Mouse (Mus musculus): ENCODE results near the gene Cacna1s. TPM values are rescaled to one million over a fixed set of nuclear protein-coding genes. Genes with fewer than 3 reads are reported as not detected.

Gene Cacna1s
- polyA plus RNA-seq (2012; ENCODE audit: insufficient read depth, insufficient read length, missing spikeins) = not detected in 2 replicates

GRCm38 (mm10) chr1:136052547-136052946 is at the start of gene Cacna1s:
Gene Cacna1s (plus strand): TSS chr1:136052750.
- no peak within 1 kb of the TSS for H3K27ac ChIP-seq (ENCODE audit: insufficient read depth, low read depth, low read length)
- H3K4me1 ChIP-seq (ENCODE audit: control insufficient read depth, insufficient read depth, low read length) = no peaks in the 10 kb centered on the region
- no peak within 1 kb of the TSS for H3K4me3 ChIP-seq (ENCODE audit: insufficient read depth, low read length)
- no peak for TF ChIP-seq CTCF (IDR thresholded peaks at IDR 0.05; ENCODE audit: low read depth, low read length)
- no peak for TF ChIP-seq POLR2A (IDR thresholded peaks at IDR 0.05; ENCODE audit: borderline replicate concordance, low read depth, low read length)

- no peak for TF ChIP-seq CTCF (IDR thresholded peaks at IDR 0.05; ENCODE audit: low read depth, low read length)
- TF ChIP-seq POLR2A (IDR thresholded peaks at IDR 0.05; ENCODE audit: borderline replicate concordance, low read depth, low read length) = no peak
- Histone ChIP-seq H3K4me3 (ENCODE audit: insufficient read depth, low read length) (peak within 1 kb of the TSS; percentile 70), H3K4me1 (ENCODE audit: control insufficient read depth, insufficient read depth, low read length) (peaks cover 6% of the 10 kb centered on the region; the same call in 1 of the 2 replicates), H3K27ac (ENCODE audit: insufficient read depth, low read depth, low read length) (no peak within 1 kb of the TSS)
Observed at GRCm38 (mm10) chr1:136006292-136006748, 46.2 kb upstream of the Cacna1s start, which contains the start of gene Igfn1. Gene Igfn1 (minus strand): TSS chr1:136006342.

GRCm38 (mm10) chr1:136007211-136008158 is 45.1 kb upstream of the Cacna1s start, which contains the start of gene Tmem9:
Gene Tmem9 (plus strand): TSS chr1:136008150.
- peak within 1 kb of the TSS; percentile 70 for H3K4me3 ChIP-seq (ENCODE audit: insufficient read depth, low read length)
- TF ChIP-seq POLR2A (IDR thresholded peaks at IDR 0.05; ENCODE audit: borderline replicate concordance, low read depth, low read length) = no peak
- no peak for TF ChIP-seq CTCF (IDR thresholded peaks at IDR 0.05; ENCODE audit: low read depth, low read length)
- no peak within 1 kb of the TSS for H3K27ac ChIP-seq (ENCODE audit: insufficient read depth, low read depth, low read length)
- peaks cover 6% of the 10 kb centered on the region; the same call in 1 of the 2 replicates for H3K4me1 ChIP-seq (ENCODE audit: control insufficient read depth, insufficient read depth, low read length)

- peaks cover 6% of the 10 kb centered on the region; the same call in 1 of the 2 replicates for H3K4me1 ChIP-seq (ENCODE audit: control insufficient read depth, insufficient read depth, low read length)
- no peak for TF ChIP-seq CTCF (IDR thresholded peaks at IDR 0.05; ENCODE audit: low read depth, low read length)
- no peak for TF ChIP-seq POLR2A (IDR thresholded peaks at IDR 0.05; ENCODE audit: borderline replicate concordance, low read depth, low read length)
- H3K4me3 ChIP-seq (ENCODE audit: insufficient read depth, low read length) = peak overlapping the region; percentile 70
- H3K27ac ChIP-seq (ENCODE audit: insufficient read depth, low read depth, low read length) = no peak overlapping the region
Observed at GRCm38 (mm10) chr1:136008159-136008533, 44.4 kb upstream of the Cacna1s start.

- no peak overlapping the region for H3K27ac ChIP-seq (ENCODE audit: insufficient read depth, low read depth, low read length)
Observed at GRCm38 (mm10) chr1:136010247-136010646, 42.3 kb upstream of the Cacna1s start.

GRCm38 (mm10) chr1:136013513-136013912 is 39.0 kb upstream of the Cacna1s start:
- no peak for TF ChIP-seq CTCF (IDR thresholded peaks at IDR 0.05; ENCODE audit: low read depth, low read length)
- TF ChIP-seq POLR2A (IDR thresholded peaks at IDR 0.05; ENCODE audit: borderline replicate concordance, low read depth, low read length) = no peak
- H3K27ac ChIP-seq (ENCODE audit: insufficient read depth, low read depth, low read length) = no peak overlapping the region

More at GRCm38 (mm10) chr1:136010247-136010646, 42.3 kb upstream of the Cacna1s start:
- H3K4me1 ChIP-seq (ENCODE audit: control insufficient read depth, insufficient read depth, low read length) = peaks cover 6% of the 10 kb centered on the region; the same call in 1 of the 2 replicates
- no peak overlapping the region for H3K4me3 ChIP-seq (ENCODE audit: insufficient read depth, low read length)
- TF ChIP-seq POLR2A (IDR thresholded peaks at IDR 0.05; ENCODE audit: borderline replicate concordance, low read depth, low read length) = no peak
- no peak for TF ChIP-seq CTCF (IDR thresholded peaks at IDR 0.05; ENCODE audit: low read depth, low read length)

GRCm38 (mm10) chr1:136014796-136015502 is 37.6 kb upstream of the Cacna1s start:
- Histone ChIP-seq H3K4me3 (ENCODE audit: insufficient read depth, low read length) (no peak overlapping the region), H3K27ac (ENCODE audit: insufficient read depth, low read depth, low read length) (no peak overlapping the region), H3K4me1 (ENCODE audit: control insufficient read depth, insufficient read depth, low read length) (peaks cover 6% of the 10 kb centered on the region)
- TF ChIP-seq POLR2A (IDR thresholded peaks at IDR 0.05; ENCODE audit: borderline replicate concordance, low read depth, low read length) (no peak), CTCF (IDR thresholded peaks at IDR 0.05; ENCODE audit: low read depth, low read length) (no peak)

More at GRCm38 (mm10) chr1:136013513-136013912, 39.0 kb upstream of the Cacna1s start:
- Histone ChIP-seq H3K4me1 (ENCODE audit: control insufficient read depth, insufficient read depth, low read length) (peaks cover 6% of the 10 kb centered on the region), H3K4me3 (ENCODE audit: insufficient read depth, low read length) (no peak overlapping the region)

- TF ChIP-seq CTCF (IDR thresholded peaks at IDR 0.05; ENCODE audit: low read depth, low read length) (no peak), POLR2A (IDR thresholded peaks at IDR 0.05; ENCODE audit: borderline replicate concordance, low read depth, low read length) (no peak)
- Histone ChIP-seq H3K4me3 (ENCODE audit: insufficient read depth, low read length) (no peak overlapping the region), H3K4me1 (ENCODE audit: control insufficient read depth, insufficient read depth, low read length) (peaks cover 6% of the 10 kb centered on the region), H3K27ac (ENCODE audit: insufficient read depth, low read depth, low read length) (no peak overlapping the region)
Observed at GRCm38 (mm10) chr1:136017307-136017706, 35.2 kb upstream of the Cacna1s start.

- Histone ChIP-seq H3K4me1 (ENCODE audit: control insufficient read depth, insufficient read depth, low read length) (peaks cover 6% of the 10 kb centered on the region), H3K27ac (ENCODE audit: insufficient read depth, low read depth, low read length) (no peak overlapping the region), H3K4me3 (ENCODE audit: insufficient read depth, low read length) (peak overlapping the region; percentile 78)
- TF ChIP-seq CTCF (IDR thresholded peaks at IDR 0.05; ENCODE audit: low read depth, low read length) (no peak), POLR2A (IDR thresholded peaks at IDR 0.05; ENCODE audit: borderline replicate concordance, low read depth, low read length) (no peak)
Observed at GRCm38 (mm10) chr1:136017907-136018313, 34.6 kb upstream of the Cacna1s start.
